ENCODE assay signal across 12 mouse cellular contexts in genomic region chr16:23286380-23287097, GRCm38 (mm10).
DNase-seq lines count a peak whose midpoint lies in the region; ATAC-seq and TF ChIP-seq lines count a peak whose summit lies in the region.
"Had no signal": no experiment of that assay in that cellular context is flagged by ENCODE, and none has a peak within 500 bp of the region (broad histone marks: within the 10 kb centered on the region; RNA-seq: fewer than 3 reads in every experiment).

No protein-coding gene starts in this region.

- TF ChIP-seq CTCF in liver, postnatal 0 days (IDR thresholded peaks at IDR 0.05; ENCODE audit: low read depth) = no peak

- no peaks in the 10 kb centered on the region for H3K9me3 ChIP-seq in liver, postnatal 0 days (ENCODE audit: low read length)
- H3K9me3 ChIP-seq in liver, embryonic 12.5 days (replicated peaks) = no peaks in the 10 kb centered on the region
- H3K9me3 ChIP-seq: heart, embryonic 15.5 days; midbrain, embryonic 15.5 days had no signal

- H3K4me2 ChIP-seq in liver, postnatal 0 days (ENCODE audit: low read depth, low read length) = no peak overlapping the region
- no peak overlapping the region for H3K4me2 ChIP-seq in liver, embryonic 12.5 days
- H3K4me2 ChIP-seq: heart, embryonic 15.5 days; midbrain, embryonic 15.5 days had no signal

- no peaks in the 10 kb centered on the region for H3K36me3 ChIP-seq in liver, postnatal 0 days (replicated peaks; ENCODE audit: insufficient read depth, low read length)
- no peaks in the 10 kb centered on the region for H3K36me3 ChIP-seq in liver, embryonic 12.5 days
- H3K36me3 ChIP-seq: heart, embryonic 15.5 days; midbrain, embryonic 15.5 days had no signal

- no peak overlapping the region for H3K9ac ChIP-seq in liver, postnatal 0 days (replicated peaks)
- no peak overlapping the region for H3K9ac ChIP-seq in liver, embryonic 12.5 days
- H3K9ac ChIP-seq: heart, embryonic 15.5 days; midbrain, embryonic 15.5 days had no signal

- H3K4me1 ChIP-seq in liver, postnatal 0 days (ENCODE audit: insufficient read depth) = peaks cover 16% of the 10 kb centered on the region
- H3K4me1 ChIP-seq in liver, embryonic 12.5 days = peaks cover 4% of the 10 kb centered on the region; the same call in 1 of the 2 replicates
- no peaks in the 10 kb centered on the region for H3K4me1 ChIP-seq in brown adipose tissue, adult 24 weeks (ENCODE audit: control insufficient read depth, insufficient read depth, insufficient read length, low read length)
- H3K4me1 ChIP-seq: midbrain, embryonic 15.5 days had no signal

- H3K27me3 ChIP-seq in liver, postnatal 0 days (ENCODE audit: insufficient read depth, low read length) = no peaks in the 10 kb centered on the region
- peaks cover 5% of the 10 kb centered on the region; the same call in 1 of the 2 replicates for H3K27me3 ChIP-seq in liver, embryonic 12.5 days (replicated peaks)
- H3K27me3 ChIP-seq: heart, embryonic 15.5 days; midbrain, embryonic 15.5 days had no signal

- peak; percentile 34; the same call in 1 of the 2 replicates for TF ChIP-seq EP300 in liver, postnatal 0 days (IDR thresholded peaks at IDR 0.05; ENCODE audit: low read depth)

- peak overlapping the region; percentile 49; the same call in 1 of the 2 replicates for H3K27ac ChIP-seq in liver, postnatal 0 days (ENCODE audit: low read depth)
- no peak overlapping the region for H3K27ac ChIP-seq in liver, embryonic 12.5 days
- H3K27ac ChIP-seq in brown adipose tissue, adult 24 weeks (replicated peaks; ENCODE audit: low read depth, low read length) = peak overlapping the region; percentile 36; the same call in 1 of the 2 replicates
- H3K27ac ChIP-seq: heart, embryonic 15.5 days; midbrain, embryonic 15.5 days had no signal

- 74% methylated on average over 11 of the region's 11 CpGs for WGBS in liver, postnatal 0 days (ENCODE audit: insufficient replicate concordance)
- WGBS in liver, embryonic 12.5 days (ENCODE audit: insufficient replicate concordance) = 68% methylated on average over 11 of the region's 11 CpGs

- H3K4me3 ChIP-seq in liver, postnatal 0 days (ENCODE audit: low read depth, low read length) = no peak overlapping the region
- H3K4me3 ChIP-seq in liver, embryonic 12.5 days = no peak overlapping the region
- no peak overlapping the region for H3K4me3 ChIP-seq in brown adipose tissue, adult 24 weeks (ENCODE audit: insufficient read depth, low read depth, low read length)
- H3K4me3 ChIP-seq: erythroblast, embryonic 14.5 days; heart, embryonic 15.5 days; midbrain, embryonic 15.5 days had no signal

- ATAC-seq in liver, postnatal 0 days = no peak
- ATAC-seq in liver, embryonic 12.5 days = no peak
- ATAC-seq: midbrain, embryonic 15.5 days had no signal

- intact Hi-C loops in gastrocnemius, postnatal 14 days (cut with DNase I; ENCODE audit: low total_unique reads) = no loop called here

- peak; percentile 19 for DNase-seq in adrenal gland, postnatal 14 days
- DNase-seq in adrenal gland, adult 18-20 months (ENCODE audit: low spot score in 2 of 2) = no peak
- no peak for DNase-seq in liver, postnatal 0 days
- peak; percentile 60 to 76 for DNase-seq in thymus, postnatal 10 days (ENCODE audit: low spot score in 2 of 2)
- DNase-seq in right cerebral cortex, adult 2 months (ENCODE audit: low spot score in 2 of 2) = no peak
- no peak for DNase-seq in gastrocnemius, postnatal 14 days
- DNase-seq: layer of hippocampus, postnatal 36 days had no signal

Comparison
In these comparisons a context has a peak if more than half of its experiments do, and no peak if none do; other contexts are left out.
1. DNase-seq: peak in adrenal gland, postnatal 14 days (single experiment) and thymus, postnatal 10 days (2 of 2); none in adrenal gland, adult 18-20 months (0 of 2), liver, postnatal 0 days (single experiment), right cerebral cortex, adult 2 months (0 of 2) and gastrocnemius, postnatal 14 days (single experiment).